Mouse (Mus musculus) limb, embryonic 13.5 days (tissue): ENCODE results near the gene Them4. TPM values are rescaled to one million over a fixed set of nuclear protein-coding genes. Genes with fewer than 3 reads are reported as not detected.
"Not testable (repeated sequence)": the region's sequence is repeated elsewhere in the genome, so short reads cannot be mapped to it uniquely, and the experiment has no call there.

Source experiments
- ATAC-seq: fragments of 200-750 bp; cut with Nextera tagmentation; 2 replicates; pipeline ENCODE4 v1.8.0; 2017; ENCODE audit warnings: low read depth, moderate number of reproducible peaks, moderate TSS enrichment; ENCODE audit not compliant: low FRiP score
- H3K27ac ChIP-seq: fragments of 300-500 bp; sonication (generic); 2 replicates; pipeline ENCODE4 v1.5.1; 2015; ENCODE audit warnings: inconsistent platforms, mild to moderate bottlenecking, moderate library complexity
- H3K27me3 ChIP-seq: fragments of 300-500 bp; sonication (generic); 2 replicates; pipeline ENCODE4 v1.6.1; 2015; ENCODE audit warnings: mild to moderate bottlenecking, inconsistent platforms
- H3K36me3 ChIP-seq: fragments of 300-500 bp; sonication (generic); 2 replicates; pipeline ENCODE4 v1.6.1; 2015; ENCODE audit warnings: inconsistent platforms, mild to moderate bottlenecking, moderate library complexity
- H3K4me1 ChIP-seq: fragments of 300-500 bp; sonication (generic); 2 replicates; pipeline ENCODE4 v1.6.1; 2015; ENCODE audit warnings: inconsistent platforms
- H3K4me2 ChIP-seq: fragments of 300-500 bp; sonication (generic); replicated peaks from 2 replicates; pipeline ENCODE4 v1.6.1; 2015; ENCODE audit warnings: inconsistent platforms, mild to moderate bottlenecking, moderate library complexity
- H3K4me3 ChIP-seq: fragments of 300-500 bp; sonication (generic); 2 replicates; pipeline ENCODE4 v1.5.1; 2015; ENCODE audit warnings: moderate library complexity, mild to moderate bottlenecking, inconsistent platforms
- H3K9ac ChIP-seq: fragments of 300-500 bp; sonication (generic); 2 replicates; pipeline ENCODE4 v1.6.1; 2015; ENCODE audit warnings: mild to moderate bottlenecking, inconsistent platforms
- H3K9me3 ChIP-seq: fragments of 300-500 bp; sonication (generic); 2 replicates; pipeline ENCODE4 v1.6.1; 2016; ENCODE audit warnings: inconsistent platforms
- WGBS: fragments of 180-500 bp; shearing (Covaris S2); methylation state at CpG from one replicate; pipeline ENCODE4 v1.1.7; 2015; 5-methylcytosine and 5-hydroxymethylcytosine counted together
- polyA plus RNA-seq: library from polyadenylated mRNA; unstranded; fragments of >200 nt; fragmentation: Nextera tagmentation; extraction: Ambion mirVana; gene quantifications from 2 replicates; pipeline ENCODE4 v1.2.1, GENCODE M21; 2015

Gene Them4
- 11.2 and 11.5 TPM in 2 replicates for polyA plus RNA-seq

GRCm38 (mm10) chr3:94309633-94310363, at the start of gene Them4:
TSS of gene Them4 (plus strand) at chr3:94310089.
- peak; percentile 100 for ATAC-seq
- WGBS = 2% methylated on average over 47 of the region's 47 CpGs
- no peaks in the 10 kb centered on the region for H3K27me3 ChIP-seq
- peak within 1 kb of the TSS; percentile 70 for H3K9ac ChIP-seq
- no peaks in the 10 kb centered on the region for H3K36me3 ChIP-seq
- no peaks in the 10 kb centered on the region for H3K9me3 ChIP-seq
- H3K4me3 ChIP-seq = peak within 1 kb of the TSS; percentile 54
- peak within 1 kb of the TSS; percentile 62 for H3K27ac ChIP-seq
- peak within 1 kb of the TSS; percentile 65 for H3K4me2 ChIP-seq
- H3K4me1 ChIP-seq = peaks cover 7% of the 10 kb centered on the region; the same call in 1 of the 2 replicates

GRCm38 (mm10) chr3:94260598-94260997, 49.3 kb upstream of the Them4 start:
- no peak overlapping the region for H3K4me2 ChIP-seq
- H3K27me3 ChIP-seq = no peaks in the 10 kb centered on the region
- no peaks in the 10 kb centered on the region for H3K4me1 ChIP-seq
- no peaks in the 10 kb centered on the region for H3K36me3 ChIP-seq
- WGBS = 52% methylated on average over 6 of the region's 6 CpGs
- H3K9ac ChIP-seq = no peak overlapping the region
- ATAC-seq = no peak
- H3K9me3 ChIP-seq = no peaks in the 10 kb centered on the region
- no peak overlapping the region for H3K4me3 ChIP-seq
- H3K27ac ChIP-seq = no peak overlapping the region

- not testable (repeated sequence) for H3K4me1 ChIP-seq, H3K27ac ChIP-seq, ATAC-seq, H3K27me3 ChIP-seq, H3K9me3 ChIP-seq, H3K4me2 ChIP-seq, H3K4me3 ChIP-seq, H3K9ac ChIP-seq, H3K36me3 ChIP-seq
- 91% methylated on average over 1 of the region's 1 CpGs for WGBS
Measured at GRCm38 (mm10) chr3:94263736-94264135, 46.2 kb upstream of the Them4 start, which contains the start of gene Gm4778. TSS of gene Gm4778 (plus strand) at chr3:94264036.

GRCm38 (mm10) chr3:94275991-94276390, 33.9 kb upstream of the Them4 start:
- no peaks in the 10 kb centered on the region for H3K4me1 ChIP-seq
- 87% methylated on average over 11 of the region's 11 CpGs for WGBS
- H3K9ac ChIP-seq = no peak overlapping the region
- H3K4me3 ChIP-seq = no peak overlapping the region
- ATAC-seq = no peak
- H3K9me3 ChIP-seq = no peaks in the 10 kb centered on the region
- no peak overlapping the region for H3K27ac ChIP-seq
- H3K27me3 ChIP-seq = no peaks in the 10 kb centered on the region
- no peak overlapping the region for H3K4me2 ChIP-seq
- H3K36me3 ChIP-seq = no peaks in the 10 kb centered on the region

GRCm38 (mm10) chr3:94305457-94305856, 4.4 kb upstream of the Them4 start:
- Histone ChIP-seq H3K4me1 (peaks cover under 1% of the 10 kb centered on the region; the same call in 1 of the 2 replicates), H3K9ac (no peak overlapping the region), H3K36me3 (no peaks in the 10 kb centered on the region), H3K27ac (no peak overlapping the region), H3K4me3 (no peak overlapping the region), H3K27me3 (no peaks in the 10 kb centered on the region), H3K4me2 (no peak overlapping the region), H3K9me3 (no peaks in the 10 kb centered on the region)
- WGBS = 77% methylated on average over 1 of the region's 1 CpGs
- ATAC-seq = no peak

- no peak overlapping the region for H3K9ac ChIP-seq
- peaks cover 7% of the 10 kb centered on the region; the same call in 1 of the 2 replicates for H3K4me1 ChIP-seq
- H3K27me3 ChIP-seq = no peaks in the 10 kb centered on the region
- no peaks in the 10 kb centered on the region for H3K36me3 ChIP-seq
- no peaks in the 10 kb centered on the region for H3K9me3 ChIP-seq
- H3K4me3 ChIP-seq = no peak overlapping the region
- H3K4me2 ChIP-seq = no peak overlapping the region
- no peak for ATAC-seq
- no peak overlapping the region for H3K27ac ChIP-seq
Measured at GRCm38 (mm10) chr3:94306975-94307374, 2.9 kb upstream of the Them4 start.

GRCm38 (mm10) chr3:94310491-94310890, 602 bp downstream of the Them4 start:
- Histone ChIP-seq H3K4me1 (peaks cover 7% of the 10 kb centered on the region; the same call in 1 of the 2 replicates), H3K9ac (peak overlapping the region; percentile 70), H3K27ac (peak overlapping the region; percentile 62), H3K4me2 (peak overlapping the region; percentile 65), H3K9me3 (no peaks in the 10 kb centered on the region), H3K27me3 (no peaks in the 10 kb centered on the region), H3K36me3 (no peaks in the 10 kb centered on the region), H3K4me3 (peak overlapping the region; percentile 54)
- WGBS = 50% methylated on average over 7 of the region's 7 CpGs
- ATAC-seq = no peak

GRCm38 (mm10) chr3:94310911-94311310, 1.0 kb downstream of the Them4 start:
- Histone ChIP-seq H3K27ac (0 out of 2 replicates have a peak overlapping the region, but pooled peaks have one; percentile 22), H3K36me3 (no peaks in the 10 kb centered on the region), H3K4me1 (peaks cover 7% of the 10 kb centered on the region; the same call in 1 of the 2 replicates), H3K4me2 (peak overlapping the region; percentile 65), H3K9ac (peak overlapping the region; percentile 70; the same call in 1 of the 2 replicates), H3K4me3 (peak overlapping the region; percentile 54), H3K27me3 (no peaks in the 10 kb centered on the region), H3K9me3 (no peaks in the 10 kb centered on the region)
- ATAC-seq = no peak
- WGBS = 65% methylated on average over 6 of the region's 6 CpGs

GRCm38 (mm10) chr3:94311376-94311775, 1.5 kb downstream of the Them4 start:
- Histone ChIP-seq H3K4me2 (peak overlapping the region; percentile 65), H3K4me1 (peaks cover 7% of the 10 kb centered on the region; the same call in 1 of the 2 replicates), H3K27ac (no peak overlapping the region), H3K36me3 (no peaks in the 10 kb centered on the region), H3K27me3 (no peaks in the 10 kb centered on the region), H3K9ac (no peak overlapping the region), H3K4me3 (no peak overlapping the region), H3K9me3 (no peaks in the 10 kb centered on the region)
- ATAC-seq = no peak
- WGBS = 71% methylated on average over 4 of the region's 4 CpGs

- WGBS = 56% methylated on average over 3 of the region's 3 CpGs
- no peak overlapping the region for H3K4me2 ChIP-seq
- no peak overlapping the region for H3K4me3 ChIP-seq
- peaks cover 17% of the 10 kb centered on the region for H3K36me3 ChIP-seq
- no peaks in the 10 kb centered on the region for H3K27me3 ChIP-seq
- H3K27ac ChIP-seq = no peak overlapping the region
- no peak for ATAC-seq
- no peaks in the 10 kb centered on the region for H3K9me3 ChIP-seq
- H3K4me1 ChIP-seq = no peaks in the 10 kb centered on the region
- no peak overlapping the region for H3K9ac ChIP-seq
Measured at GRCm38 (mm10) chr3:94328681-94329080, 18.8 kb downstream of the Them4 start.

GRCm38 (mm10) chr3:94334442-94334841, 24.6 kb downstream of the Them4 start:
- Histone ChIP-seq H3K4me2 (no peak overlapping the region), H3K9me3 (no peaks in the 10 kb centered on the region), H3K4me1 (no peaks in the 10 kb centered on the region), H3K27ac (no peak overlapping the region), H3K4me3 (no peak overlapping the region), H3K36me3 (peaks cover 6% of the 10 kb centered on the region), H3K27me3 (no peaks in the 10 kb centered on the region), H3K9ac (no peak overlapping the region)
- no peak for ATAC-seq
- WGBS = 89% methylated on average over 4 of the region's 4 CpGs

- Histone ChIP-seq H3K9me3 (no peaks in the 10 kb centered on the region), H3K36me3 (no peaks in the 10 kb centered on the region), H3K4me1 (no peaks in the 10 kb centered on the region), H3K4me2 (no peak overlapping the region), H3K27ac (no peak overlapping the region), H3K9ac (no peak overlapping the region), H3K27me3 (no peaks in the 10 kb centered on the region), H3K4me3 (no peak overlapping the region)
- ATAC-seq = no peak
- 78% methylated on average over 3 of the region's 3 CpGs for WGBS
Measured at GRCm38 (mm10) chr3:94338522-94338921, 28.6 kb downstream of the Them4 start.
